Mouse (Mus musculus) intestine, postnatal 0 days (tissue): Measurements from ENCODE around the gene Tmem120b. TPM values are rescaled to one million over a fixed set of nuclear protein-coding genes. Genes with fewer than 3 reads are reported as not detected.

Source experiments
- ATAC-seq: fragments of 200-750 bp; cut with Nextera tagmentation; 2 replicates; pipeline ENCODE4 v1.8.0; 2017; ENCODE audit warnings: mild to moderate bottlenecking, moderate TSS enrichment, moderate library complexity
- H3K27ac ChIP-seq: fragments of 300-500 bp; sonication (generic); 2 replicates; pipeline ENCODE4 v1.5.1; 2014; ENCODE audit warnings: mild to moderate bottlenecking, low read depth, low read length, moderate library complexity
- H3K27me3 ChIP-seq: fragments of 300-500 bp; sonication (generic); replicated peaks from 2 replicates; pipeline ENCODE4 v1.6.1; 2014; ENCODE audit warnings: low read length, mixed read lengths; ENCODE audit not compliant: control insufficient read depth, insufficient read depth
- H3K36me3 ChIP-seq: fragments of 300-500 bp; sonication (generic); 2 replicates; pipeline ENCODE4 v1.6.1; 2014; ENCODE audit warnings: mild to moderate bottlenecking, moderate library complexity; ENCODE audit not compliant: control insufficient read depth, insufficient read depth
- H3K4me1 ChIP-seq: fragments of 300-500 bp; sonication (generic); replicated peaks from 2 replicates; pipeline ENCODE4 v1.6.1; 2014; ENCODE audit warnings: antibody characterized with exemption, low read length, mixed read lengths; ENCODE audit not compliant: control insufficient read depth, insufficient read depth
- H3K4me2 ChIP-seq: fragments of 300-500 bp; sonication (generic); replicated peaks from 2 replicates; pipeline ENCODE4 v1.6.1; 2014; ENCODE audit warnings: low read depth, mild to moderate bottlenecking, moderate library complexity
- H3K4me3 ChIP-seq: fragments of 300-500 bp; sonication (generic); 2 replicates; pipeline ENCODE4 v1.5.1; 2014; ENCODE audit warnings: low read depth, low read length
- H3K9ac ChIP-seq: fragments of 300-500 bp; sonication (generic); 2 replicates; pipeline ENCODE4 v1.6.1; 2014; ENCODE audit warnings: mild to moderate bottlenecking, low read depth, low read length
- H3K9me3 ChIP-seq: fragments of 300-500 bp; sonication (generic); 2 replicates; pipeline ENCODE4 v1.6.1; 2016; ENCODE audit warnings: mixed run types; ENCODE audit not compliant: control insufficient read depth
- CTCF ChIP-seq: sonication (generic); IDR thresholded peaks from 2 replicates; pipeline ENCODE4 v1.5.1; 2016; ENCODE audit warnings: low read depth, mild to moderate bottlenecking, control low read depth, antibody characterized with exemption, moderate library complexity
- WGBS: fragments of 180-500 bp; shearing (Covaris S2); extraction: QIAGEN DNeasy Blood & Tissue Kit; methylation state at CpG from one replicate; pipeline ENCODE4 v1.1.7; 2014; 5-methylcytosine and 5-hydroxymethylcytosine counted together
- polyA plus RNA-seq: library from polyadenylated mRNA; unstranded; fragments of >200 nt; fragmentation: Nextera tagmentation; extraction: Ambion mirVana; gene quantifications from 2 replicates; pipeline ENCODE4 v1.2.1, GENCODE M21; 2015

Tmem120b gene
- polyA plus RNA-seq, 1 experiment from 2014 or later: 3.2 TPM

GRCm38 (mm10) chr5:123162942-123163341 lies 94.7 kb downstream of the Tmem120b start:
- WGBS: 83% methylated on average over 9 of the region's 9 CpGs
- ATAC-seq: peak; percentile 20; the same call in 1 of the 2 replicates
- no peak overlapping the region for H3K4me2 ChIP-seq
- no peaks in the 10 kb centered on the region for H3K9me3 ChIP-seq
- no peak for TF ChIP-seq CTCF
- peaks cover 82% of the 10 kb centered on the region for H3K36me3 ChIP-seq
- no peak overlapping the region for H3K9ac ChIP-seq
- no peaks in the 10 kb centered on the region for H3K4me1 ChIP-seq
- H3K4me3 ChIP-seq: no peak overlapping the region
- H3K27ac ChIP-seq: no peak overlapping the region
- no peaks in the 10 kb centered on the region for H3K27me3 ChIP-seq

DNA sequence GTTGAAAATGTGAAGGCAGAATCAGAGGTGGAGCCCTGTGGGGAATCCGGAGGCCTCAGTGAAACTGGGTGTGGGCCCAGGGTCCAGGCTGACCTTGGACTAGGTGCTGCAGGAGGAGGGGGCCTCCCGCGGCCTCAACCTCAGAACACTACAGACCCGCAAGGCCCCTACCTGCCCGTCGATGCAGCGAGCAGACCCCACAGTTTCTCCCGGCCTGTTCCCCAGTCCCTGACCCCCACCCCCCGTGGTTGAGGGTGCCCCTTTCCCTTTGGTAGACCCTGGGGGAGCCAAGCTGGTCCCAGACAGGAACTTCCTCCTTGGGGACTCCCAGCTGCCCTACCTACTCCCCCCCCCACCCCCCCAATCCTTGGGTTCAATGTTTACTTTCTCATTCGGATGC lies 98.2 kb downstream of the Tmem120b start:
- peaks cover 47% of the 10 kb centered on the region for H3K36me3 ChIP-seq
- TF ChIP-seq CTCF: no peak
- no peak overlapping the region for H3K9ac ChIP-seq
- H3K27ac ChIP-seq: no peak overlapping the region
- H3K27me3 ChIP-seq: no peaks in the 10 kb centered on the region
- no peaks in the 10 kb centered on the region for H3K4me1 ChIP-seq
- WGBS: 69% methylated on average over 10 of the region's 10 CpGs
- no peak overlapping the region for H3K4me2 ChIP-seq
- H3K4me3 ChIP-seq: no peak overlapping the region
- no peak for ATAC-seq
- H3K9me3 ChIP-seq: no peaks in the 10 kb centered on the region

Other genes with a start within 250 kb of the Tmem120b start
- 134 and 145 TPM in 2 replicates for gene Anapc5, start 247.1 kb upstream of the Tmem120b start, polyA plus RNA-seq
- 18.3 and 21.0 TPM in 2 replicates for gene Rnf34, start 218.4 kb upstream of the Tmem120b start, polyA plus RNA-seq
- gene Kdm2b, start 78.6 kb upstream of the Tmem120b start, polyA plus RNA-seq: 7.6 and 8.6 TPM in 2 replicates
- gene Orai1, start 53.3 kb upstream of the Tmem120b start, polyA plus RNA-seq: 36.8 and 42.5 TPM in 2 replicates
- 0.43 TPM in 1 of 2 replicates, not detected in the other for gene Morn3, start 21.4 kb upstream of the Tmem120b start, polyA plus RNA-seq
- gene Rhof, start 64.3 kb downstream of the Tmem120b start, polyA plus RNA-seq: 17.0 TPM in 2 replicates
- gene Setd1b, start 73.8 kb downstream of the Tmem120b start, polyA plus RNA-seq: 5.4 and 6.7 TPM in 2 replicates
- gene Psmd9, start 101.0 kb downstream of the Tmem120b start, polyA plus RNA-seq: 50.9 and 57.5 TPM in 2 replicates
- gene Hpd, start 114.3 kb downstream of the Tmem120b start, polyA plus RNA-seq: 3.9 and 4.7 TPM in 2 replicates
- 0.42 and 0.51 TPM in 2 replicates for gene Wdr66, start 183.7 kb downstream of the Tmem120b start, polyA plus RNA-seq